Mouse (Mus musculus): ENCODE data around the gene Gsk3a. TPM values are rescaled to one million over a fixed set of nuclear protein-coding genes. Genes with fewer than 3 reads are reported as not detected.

The Gsk3a gene
- total and polyA plus RNA-seq, 2 experiments from 2014 or later, result 21.0 to 150 TPM

DNA sequence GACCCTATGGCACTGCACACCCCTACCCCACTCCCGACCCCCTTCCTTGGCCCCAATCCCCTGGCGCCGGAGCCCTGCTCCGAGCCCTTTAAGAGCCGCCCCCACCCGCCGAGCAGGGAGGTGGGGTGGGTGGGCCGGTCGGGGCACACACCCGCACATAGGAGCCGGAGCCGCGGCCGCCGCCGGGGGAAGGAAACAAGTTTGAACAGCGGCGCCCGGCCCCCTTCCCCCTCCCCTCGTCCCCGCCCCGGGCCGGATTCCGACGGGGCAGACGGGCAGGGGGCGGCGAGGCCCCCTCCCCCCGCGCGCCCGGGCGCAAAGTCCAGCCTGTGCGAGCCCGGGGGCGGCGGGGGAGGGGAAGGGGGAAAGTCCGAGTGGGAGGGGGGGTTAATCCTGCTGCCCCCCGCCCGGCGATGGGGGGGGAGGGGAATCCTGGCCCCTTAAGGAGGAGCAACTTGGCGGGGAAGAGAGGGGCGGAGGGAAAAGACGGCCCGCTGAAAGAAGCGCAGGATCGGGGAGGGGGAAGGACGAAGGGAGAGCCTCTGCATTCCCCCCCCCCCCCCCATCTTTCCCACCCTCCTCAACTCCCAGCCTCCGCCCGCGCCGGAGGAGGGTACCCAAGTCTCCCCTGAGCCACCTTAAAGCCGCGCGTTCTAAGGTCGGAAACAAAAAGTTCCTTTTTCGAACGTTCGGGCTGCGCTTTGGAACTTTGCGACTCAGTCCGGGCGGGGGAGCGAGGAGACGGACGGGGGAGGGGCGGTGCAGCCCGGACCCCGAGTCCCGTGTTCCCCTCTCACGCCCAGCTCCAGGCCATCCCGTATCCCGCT lies 11.9 kb upstream of the Gsk3a start:
- under 1% methylated on average over 33 of the region's 73 CpGs for WGBS

DNA sequence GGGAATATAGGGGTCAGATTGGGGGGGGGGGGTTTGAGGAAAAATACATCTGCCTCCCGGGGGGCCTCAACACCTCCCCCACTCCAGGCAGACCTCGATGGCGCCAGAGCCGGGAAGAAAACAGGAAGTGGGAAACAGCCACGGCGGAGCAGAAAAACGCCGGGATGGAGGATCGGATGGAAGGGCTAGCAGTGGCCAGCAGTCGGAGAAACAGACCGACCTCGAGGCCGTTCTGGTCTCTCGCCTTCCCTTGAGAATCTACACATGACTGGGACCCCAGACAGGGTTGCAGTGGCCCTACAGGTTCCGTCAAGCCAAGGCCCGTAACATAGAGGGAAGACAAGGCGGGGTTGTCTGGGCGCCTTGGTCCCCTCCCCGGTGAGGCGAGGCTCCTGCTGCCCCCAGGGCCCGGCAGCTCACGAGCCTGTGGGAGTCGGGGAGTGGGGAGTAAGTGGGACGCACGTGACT lies 11.2 kb upstream of the Gsk3a start:
- Histone ChIP-seq H3K9me3 (ENCODE audit: low read length) (no peaks in the 10 kb centered on the region), H3K9ac (peak overlapping the region; percentile 69), H3K27ac (ENCODE audit: low read depth, low read length) (peak overlapping the region; percentile 96), H3K4me1 (ENCODE audit: insufficient read depth) (peaks cover 36% of the 10 kb centered on the region), H3K4me3 (ENCODE audit: low read depth, low read length) (peak overlapping the region; percentile 87), H3K36me3 (ENCODE audit: insufficient read depth) (peaks cover 11% of the 10 kb centered on the region; the same call in 1 of the 2 replicates), H3K4me2 (ENCODE audit: low read depth) (peak overlapping the region; percentile 85), H3K27me3 (ENCODE audit: insufficient read depth, low read length) (no peaks in the 10 kb centered on the region)
- no peak for DNase-seq
- ATAC-seq, result no peak
- no peak for TF ChIP-seq CTCF (IDR thresholded peaks at IDR 0.05; ENCODE audit: low read depth)
- 0% methylated on average over 25 of the region's 25 CpGs for WGBS

More for the DNA sequence above, 11.9 kb upstream of the Gsk3a start:
- peak; percentile 78 for DNase-seq
- H3K4me2 ChIP-seq (ENCODE audit: low read depth), result peak overlapping the region; percentile 85
- peaks cover 10% of the 10 kb centered on the region; the same call in 1 of the 2 replicates for H3K36me3 ChIP-seq (ENCODE audit: insufficient read depth)
- H3K27ac ChIP-seq (ENCODE audit: low read depth, low read length), result peak overlapping the region; percentile 96
- H3K4me1 ChIP-seq (ENCODE audit: insufficient read depth), result peaks cover 36% of the 10 kb centered on the region
- ATAC-seq, result peak; percentile 18
- no peaks in the 10 kb centered on the region for H3K27me3 ChIP-seq (ENCODE audit: insufficient read depth, low read length)
- peak overlapping the region; percentile 87 for H3K4me3 ChIP-seq (ENCODE audit: low read depth, low read length)
- no peaks in the 10 kb centered on the region for H3K9me3 ChIP-seq (ENCODE audit: low read length)
- TF ChIP-seq CTCF (IDR thresholded peaks at IDR 0.05; ENCODE audit: low read depth), result no peak
- peak overlapping the region; percentile 69 for H3K9ac ChIP-seq

DNA sequence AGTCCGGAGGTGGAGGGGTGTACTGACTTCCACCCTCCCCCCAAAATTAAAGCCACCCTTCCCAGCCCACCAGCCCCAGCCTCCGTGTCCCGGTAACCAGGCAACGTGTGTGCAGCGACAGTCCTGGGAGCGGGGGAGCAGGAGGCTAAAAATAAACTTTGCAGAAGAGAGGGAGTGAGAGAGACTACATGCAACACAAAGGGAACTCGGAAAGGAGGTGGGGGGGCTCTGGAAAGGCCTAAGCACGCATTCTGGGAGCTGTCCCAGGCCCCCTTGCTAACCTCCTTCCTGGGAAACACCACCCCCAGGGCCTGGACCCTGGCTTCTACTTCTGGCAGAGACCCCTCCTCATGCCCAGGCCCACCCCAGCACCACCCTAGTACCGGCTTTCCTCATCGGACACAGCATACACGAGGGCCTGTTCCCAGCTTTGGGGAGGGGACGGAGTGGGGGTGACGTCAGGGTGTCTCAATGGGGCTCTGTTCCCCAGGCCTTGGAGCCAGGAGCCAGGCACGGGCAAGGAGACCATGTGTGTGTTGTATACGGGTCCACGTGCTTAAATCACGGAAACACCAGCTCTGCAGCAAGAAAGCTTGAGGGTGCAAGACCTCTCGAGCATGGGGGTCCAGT lies 10.5 kb upstream of the Gsk3a start:
- H3K9ac ChIP-seq, result peak overlapping the region; percentile 69
- peak; percentile 67 for ATAC-seq
- peak overlapping the region; percentile 87 for H3K4me3 ChIP-seq (ENCODE audit: low read depth, low read length)
- H3K36me3 ChIP-seq (ENCODE audit: insufficient read depth), result peaks cover 11% of the 10 kb centered on the region; the same call in 1 of the 2 replicates
- peaks cover 36% of the 10 kb centered on the region for H3K4me1 ChIP-seq (ENCODE audit: insufficient read depth)
- H3K4me2 ChIP-seq (ENCODE audit: low read depth), result peak overlapping the region; percentile 85
- no peaks in the 10 kb centered on the region for H3K9me3 ChIP-seq (ENCODE audit: low read length)
- WGBS, result 4% methylated on average over 18 of the region's 18 CpGs
- no peaks in the 10 kb centered on the region for H3K27me3 ChIP-seq (ENCODE audit: insufficient read depth, low read length)
- peak overlapping the region; percentile 96 for H3K27ac ChIP-seq (ENCODE audit: low read depth, low read length)
- TF ChIP-seq CTCF (IDR thresholded peaks at IDR 0.05; ENCODE audit: low read depth), result no peak
- DNase-seq, result peak; percentile 82

GRCm38 (mm10) chr7:25247498-25247897 lies 9.8 kb upstream of the Gsk3a start:
- Histone ChIP-seq H3K9ac (peak overlapping the region; percentile 69), H3K36me3 (ENCODE audit: insufficient read depth) (peaks cover 11% of the 10 kb centered on the region; the same call in 1 of the 2 replicates), H3K4me1 (ENCODE audit: insufficient read depth) (peaks cover 36% of the 10 kb centered on the region), H3K4me3 (ENCODE audit: low read depth, low read length) (peak overlapping the region; percentile 87), H3K27me3 (ENCODE audit: insufficient read depth, low read length) (no peaks in the 10 kb centered on the region), H3K9me3 (ENCODE audit: low read length) (no peaks in the 10 kb centered on the region), H3K4me2 (ENCODE audit: low read depth) (peak overlapping the region; percentile 85), H3K27ac (ENCODE audit: low read depth, low read length) (peak overlapping the region; percentile 96)
- 8% methylated on average over 3 of the region's 3 CpGs for WGBS
- ATAC-seq (no peak), DNase-seq (peak; percentile 33)
- TF ChIP-seq CTCF (IDR thresholded peaks at IDR 0.05; ENCODE audit: low read depth), result no peak

DNA sequence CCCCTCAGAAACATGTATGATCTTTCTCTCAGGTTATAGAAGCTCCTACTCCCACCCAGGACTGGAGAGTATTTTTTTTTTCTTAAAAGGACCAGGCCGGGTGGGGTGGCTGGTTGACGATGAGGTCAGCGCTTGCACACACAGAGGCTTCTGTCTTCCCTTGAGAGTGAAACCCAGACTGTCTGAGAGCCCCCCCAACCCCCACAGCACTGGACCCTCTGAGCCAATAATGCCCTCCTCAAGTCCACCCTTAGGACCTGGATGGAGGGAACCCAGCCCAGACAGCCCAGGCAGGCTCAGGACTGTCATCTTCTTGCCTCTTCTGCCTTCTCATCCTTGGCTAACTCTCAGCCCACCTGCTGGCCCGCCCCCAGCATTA lies 9.1 kb upstream of the Gsk3a start:
- TF ChIP-seq CTCF (IDR thresholded peaks at IDR 0.05; ENCODE audit: low read depth), result no peak
- Histone ChIP-seq H3K27ac (ENCODE audit: low read depth, low read length) (peak overlapping the region; percentile 96), H3K4me2 (ENCODE audit: low read depth) (peak overlapping the region; percentile 85), H3K9me3 (ENCODE audit: low read length) (no peaks in the 10 kb centered on the region), H3K4me1 (ENCODE audit: insufficient read depth) (peaks cover 31% of the 10 kb centered on the region), H3K4me3 (ENCODE audit: low read depth, low read length) (peak overlapping the region; percentile 87), H3K9ac (peak overlapping the region; percentile 69), H3K27me3 (ENCODE audit: insufficient read depth, low read length) (no peaks in the 10 kb centered on the region), H3K36me3 (ENCODE audit: insufficient read depth) (peaks cover 11% of the 10 kb centered on the region; the same call in 1 of the 2 replicates)
- ATAC-seq, result no peak
- 25% methylated on average over 4 of the region's 4 CpGs for WGBS
- peak; percentile 48 for DNase-seq

DNA sequence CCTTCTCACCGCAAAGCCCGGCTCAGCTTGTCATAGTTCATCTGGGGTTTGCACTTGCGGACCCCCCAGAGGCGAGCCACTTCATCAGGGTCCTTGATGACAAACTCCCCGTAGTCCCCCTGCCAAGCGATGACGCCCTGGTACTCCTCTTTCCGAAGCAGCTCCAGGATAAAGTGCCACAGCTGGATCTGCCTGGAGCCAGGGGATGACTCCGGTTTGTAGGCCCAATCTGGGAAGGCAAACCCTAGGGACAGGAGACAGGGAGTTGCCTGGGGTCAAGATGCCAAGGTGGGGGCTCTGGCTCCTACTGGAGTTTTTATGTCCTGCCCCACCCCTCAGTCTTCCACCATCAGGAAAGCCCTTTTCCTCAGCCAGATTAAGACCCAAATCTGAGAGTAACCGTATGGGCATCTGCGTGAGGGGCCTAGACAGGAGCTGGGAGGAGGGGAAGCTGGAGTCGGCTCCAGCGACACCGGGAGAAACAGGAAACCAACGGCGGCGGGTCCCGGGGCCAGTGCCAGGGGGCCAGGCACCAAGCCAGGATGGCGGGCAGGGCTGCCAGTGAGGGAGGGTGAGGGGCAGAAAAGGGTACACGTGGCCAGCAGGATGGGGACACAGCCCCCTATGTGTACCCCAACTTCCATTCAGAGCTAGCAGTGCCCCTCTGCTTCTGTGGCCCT lies 8.6 kb upstream of the Gsk3a start:
- no peaks in the 10 kb centered on the region for H3K27me3 ChIP-seq (ENCODE audit: insufficient read depth, low read length)
- peak overlapping the region; percentile 96 for H3K27ac ChIP-seq (ENCODE audit: low read depth, low read length)
- H3K4me1 ChIP-seq (ENCODE audit: insufficient read depth), result peaks cover 27% of the 10 kb centered on the region
- no peak for ATAC-seq
- peak overlapping the region; percentile 69 for H3K9ac ChIP-seq
- H3K36me3 ChIP-seq (ENCODE audit: insufficient read depth), result peaks cover 11% of the 10 kb centered on the region; the same call in 1 of the 2 replicates
- peak; percentile 54 for DNase-seq
- H3K9me3 ChIP-seq (ENCODE audit: low read length), result no peaks in the 10 kb centered on the region
- no peak for TF ChIP-seq CTCF (IDR thresholded peaks at IDR 0.05; ENCODE audit: low read depth)
- peak overlapping the region; percentile 85 for H3K4me2 ChIP-seq (ENCODE audit: low read depth)
- 47% methylated on average over 20 of the region's 20 CpGs for WGBS
- peak overlapping the region; percentile 87; the same call in 1 of the 2 replicates for H3K4me3 ChIP-seq (ENCODE audit: low read depth, low read length)
